11 mouse cellular contexts compared by ENCODE assay signal in genomic region chr6:135089786-135090185, GRCm38 (mm10). TPM values are rescaled to one million over a fixed set of nuclear protein-coding genes. Genes with fewer than 3 reads are reported as not detected.
DNase-seq lines count a peak whose midpoint lies in the region; ATAC-seq and TF ChIP-seq lines count a peak whose summit lies in the region.
"Had no signal": no experiment of that assay in that cellular context is flagged by ENCODE, and none has a peak within 500 bp of the region (broad histone marks: within the 10 kb centered on the region; RNA-seq: fewer than 3 reads in every experiment).

No protein-coding gene starts in this region.

- no peak for TF ChIP-seq POLR2A in MEL (IDR thresholded peaks at IDR 0.05; ENCODE audit: control insufficient read depth in 1 of 2, insufficient read depth in 1 of 2, low read depth in 1 of 2, low read length in 2 of 2, poor library complexity in 1 of 2)
- TF ChIP-seq POLR2A in cortical plate, adult 2 months (IDR thresholded peaks at IDR 0.05; ENCODE audit: extremely low read depth, insufficient read depth, low read length), result no peak

- H3K4me1 ChIP-seq in kidney, postnatal 0 days (replicated peaks; ENCODE audit: insufficient read depth, low read length), result no peaks in the 10 kb centered on the region
- no peaks in the 10 kb centered on the region for H3K4me1 ChIP-seq in MEL (ENCODE audit: control insufficient read depth in 1 of 2, insufficient read depth in 2 of 2, low read length in 2 of 2)
- H3K4me1 ChIP-seq in cortical plate, adult 2 months (ENCODE audit: control insufficient read depth, insufficient read depth, low read length), result no peaks in the 10 kb centered on the region
- H3K4me1 ChIP-seq in intestine, embryonic 15.5 days (replicated peaks), result no peaks in the 10 kb centered on the region

- peak; percentile 38 for TF ChIP-seq CTCF in kidney, postnatal 0 days (IDR thresholded peaks at IDR 0.05; ENCODE audit: low read depth)
- peak in 2 of 3 experiments; percentile 14 to 19; a peak in 1 of 6 replicates for TF ChIP-seq CTCF in MEL (IDR thresholded peaks at IDR 0.05 in 2 of 3, conservative IDR thresholded peaks at IDR 0.05 in 1 of 3; ENCODE audit: control insufficient read depth in 1 of 3, insufficient read depth in 1 of 3, low read depth in 2 of 3, low read length in 3 of 3, poor library complexity in 1 of 3, severe bottlenecking in 1 of 3)
- TF ChIP-seq CTCF in cortical plate, adult 2 months (IDR thresholded peaks at IDR 0.05; ENCODE audit: extremely low read depth, insufficient read depth, low read length), result peak; percentile 39

- H3K79me2 ChIP-seq in MEL (ENCODE audit: control insufficient read depth, insufficient read depth, low read length, poor library complexity), result no peaks in the 10 kb centered on the region

- no peak overlapping the region for H3K4me3 ChIP-seq in kidney, postnatal 0 days (replicated peaks; ENCODE audit: low read depth, low read length)
- no peak overlapping the region for H3K4me3 ChIP-seq in MEL (ENCODE audit: control insufficient read depth in 1 of 2, insufficient read depth in 1 of 2, low read depth in 2 of 2, low read length in 2 of 2)
- H3K4me3 ChIP-seq in cortical plate, adult 2 months (ENCODE audit: insufficient read depth, low read length), result no peak overlapping the region
- no peak overlapping the region for H3K4me3 ChIP-seq in intestine, embryonic 15.5 days (replicated peaks)
- H3K4me3 ChIP-seq: limb, embryonic 15.5 days; midbrain, embryonic 13.5 days had no signal

- no peaks in the 10 kb centered on the region for H3K36me3 ChIP-seq in kidney, postnatal 0 days (ENCODE audit: insufficient read depth, low read length)
- no peaks in the 10 kb centered on the region for H3K36me3 ChIP-seq in MEL (ENCODE audit: control insufficient read depth in 1 of 2, insufficient read depth in 2 of 2, low read length in 2 of 2)
- H3K36me3 ChIP-seq in intestine, embryonic 15.5 days, result no peaks in the 10 kb centered on the region
- H3K36me3 ChIP-seq: limb, embryonic 15.5 days; midbrain, embryonic 13.5 days had no signal

- H3K9ac ChIP-seq in kidney, postnatal 0 days (ENCODE audit: low read depth, low read length), result no peak overlapping the region
- H3K9ac ChIP-seq in MEL (ENCODE audit: control insufficient read depth, low read depth, low read length, poor library complexity, severe bottlenecking), result no peak overlapping the region
- no peak overlapping the region for H3K9ac ChIP-seq in intestine, embryonic 15.5 days
- H3K9ac ChIP-seq: limb, embryonic 15.5 days; midbrain, embryonic 13.5 days had no signal

- no peaks in the 10 kb centered on the region for H3K27me3 ChIP-seq in kidney, postnatal 0 days (ENCODE audit: insufficient read depth, low read length)
- no peaks in the 10 kb centered on the region for H3K27me3 ChIP-seq in MEL (ENCODE audit: control insufficient read depth in 1 of 2, insufficient read depth in 2 of 2, low read length in 2 of 2)
- H3K27me3 ChIP-seq in intestine, embryonic 15.5 days (replicated peaks), result no peaks in the 10 kb centered on the region
- H3K27me3 ChIP-seq: limb, embryonic 15.5 days had no signal

- DNase-seq in kidney, postnatal 0 days (ENCODE audit: low spot score), result peak; percentile 34
- DNase-seq in kidney, adult 8-10 months, result no peak
- DNase-seq in MEL (ENCODE audit: low read depth, low spot score), result no peak
- DNase-seq in left cerebral cortex, postnatal 14 days (ENCODE audit: low spot score in 2 of 2), result peak; percentile 59 to 63
- no peak for DNase-seq in gastrocnemius, adult 8-10 months (ENCODE audit: low spot score in 2 of 2)
- DNase-seq: cerebellum, adult 11 months had no signal

- no peaks in the 10 kb centered on the region for H3K9me3 ChIP-seq in kidney, postnatal 0 days (replicated peaks; ENCODE audit: low read length)
- H3K9me3 ChIP-seq in MEL (replicated peaks; ENCODE audit: insufficient read depth, low read length), result no peaks in the 10 kb centered on the region
- no peaks in the 10 kb centered on the region for H3K9me3 ChIP-seq in intestine, embryonic 15.5 days
- H3K9me3 ChIP-seq: limb, embryonic 15.5 days; midbrain, embryonic 13.5 days had no signal

- 31% methylated on average over 8 of the region's 8 CpGs for WGBS in kidney, postnatal 0 days
- WGBS in intestine, embryonic 15.5 days, result 34% methylated on average over 8 of the region's 8 CpGs

- ATAC-seq in kidney, postnatal 0 days (replicated peaks; ENCODE audit: low FRiP score, low read depth), result no peak
- no peak for ATAC-seq in monocyte, adult 5-6 weeks (replicated peaks; ENCODE audit: insufficient number of reproducible peaks, low FRiP score, low TSS enrichment, poor library complexity, severe bottlenecking)
- no peak for ATAC-seq in intestine, embryonic 15.5 days
- ATAC-seq: midbrain, embryonic 13.5 days had no signal

- no peak overlapping the region for H3K4me2 ChIP-seq in kidney, postnatal 0 days (ENCODE audit: low read length)
- no peak overlapping the region for H3K4me2 ChIP-seq in intestine, embryonic 15.5 days (replicated peaks)
- H3K4me2 ChIP-seq: limb, embryonic 15.5 days; midbrain, embryonic 13.5 days had no signal

- intact Hi-C loops in left cerebral cortex, postnatal 14 days (cut with DNase I), result loop anchor here (5.0 to 10.0 kb wide), 2 partner anchors 155 to 283 kb away; no protein-coding TSS in a partner anchor

- TF ChIP-seq EP300 in MEL (IDR thresholded peaks at IDR 0.05; ENCODE audit: low read depth in 1 of 2, low read length in 2 of 2), result no peak

- H3K27ac ChIP-seq in kidney, postnatal 0 days, result no peak overlapping the region
- H3K27ac ChIP-seq in MEL (ENCODE audit: control insufficient read depth, low read depth, low read length), result no peak overlapping the region
- H3K27ac ChIP-seq in cortical plate, adult 2 months (ENCODE audit: insufficient read depth, low read length), result no peak overlapping the region
- no peak overlapping the region for H3K27ac ChIP-seq in intestine, embryonic 15.5 days
- H3K27ac ChIP-seq: limb, embryonic 15.5 days; midbrain, embryonic 13.5 days had no signal

- TF ChIP-seq RAD21 in MEL (IDR thresholded peaks at IDR 0.05; ENCODE audit: low read depth, low read length), result no peak

TF ChIP-seq in MEL, 35 proteins besides CTCF, POLR2A, EP300 and RAD21:
- TF ChIP-seq SMC3 (IDR thresholded peaks at IDR 0.05; ENCODE audit: low read depth, low read length) (peak; percentile 10; the same call in 1 of the 2 replicates), POLR2AphosphoS5 (IDR thresholded peaks at IDR 0.05; ENCODE audit: borderline replicate concordance, low read depth, low read length) (no peak)

RNA-seq across cellular contexts. Expression of gene Gprc5a, which starts 24.3 kb away (rescaled TPM):
- polyA plus RNA-seq in kidney, postnatal 0 days (2015; fragmentation: Nextera tagmentation; extraction: Ambion mirVana), result 14.6 and 15.7 TPM in 2 replicates
- total RNA-seq in MEL (2012; rRNA removed), result not detected in 2 replicates
- under 1 TPM in 1 of 2 experiments, not detected in 1; 0.06 TPM for polyA plus RNA-seq in MEL (2012; ENCODE audit: insufficient read depth in 1 of 2, insufficient read length in 2 of 2, low read depth in 1 of 2, low replicate concordance in 2 of 2, missing spikeins in 1 of 2)
- polyA plus RNA-seq in cortical plate, adult 2 months (2012; rRNA removed), result 0.09 and 0.13 TPM in 2 replicates
- total RNA-seq in left cerebral cortex, postnatal 14 days (2021), result under 1 TPM; 0.21 to 0.44 TPM
- 0.67 to 1.6 TPM (median 0.85 TPM) in 3 replicates for total RNA-seq in monocyte, adult 5-6 weeks (2017)
- 8.8 and 10.9 TPM in 2 replicates for polyA plus RNA-seq in intestine, embryonic 15.5 days (2015; fragmentation: Nextera tagmentation; extraction: Ambion mirVana)
- total RNA-seq in gastrocnemius, adult 8-10 months (2022), result under 1 TPM; 0.13 to 0.73 (median 0.27) TPM

RNA-seq across cellular contexts. Expression of gene Gprc5d, which starts 28.3 kb away (rescaled TPM):
- polyA plus RNA-seq in kidney, postnatal 0 days (2015; fragmentation: Nextera tagmentation; extraction: Ambion mirVana), result 0.08 TPM in 1 of 2 replicates, not detected in the other
- not detected in 2 replicates for total RNA-seq in MEL (2012; rRNA removed)
- polyA plus RNA-seq in MEL (2012; ENCODE audit: insufficient read depth in 1 of 2, insufficient read length in 2 of 2, low read depth in 1 of 2, low replicate concordance in 2 of 2, missing spikeins in 1 of 2), result not detected
- 0.42 and 0.61 TPM in 2 replicates for polyA plus RNA-seq in cortical plate, adult 2 months (2012; rRNA removed)
- not detected for total RNA-seq in left cerebral cortex, postnatal 14 days (2021)
- not detected in 3 replicates for total RNA-seq in monocyte, adult 5-6 weeks (2017)
- not detected in 2 replicates for polyA plus RNA-seq in intestine, embryonic 15.5 days (2015; fragmentation: Nextera tagmentation; extraction: Ambion mirVana)
- not detected for total RNA-seq in gastrocnemius, adult 8-10 months (2022)
- polyA plus RNA-seq: limb, embryonic 15.5 days had no signal

Comparison
In these comparisons a context has a peak if more than half of its experiments do, and no peak if none do; other contexts are left out.
1. DNase-seq: peak in kidney, postnatal 0 days (single experiment) and left cerebral cortex, postnatal 14 days (2 of 2); none in kidney, adult 8-10 months (0 of 2), MEL (single experiment) and gastrocnemius, adult 8-10 months (0 of 2).
2. Peak in every context shown above with its lines, with median percentiles within 50 percentile points of each other: CTCF ChIP-seq.